Mouse (Mus musculus) B cell, adult 2 months (primary cell): ENCODE results near the gene Znrf3.
"Not testable (repeated sequence)": the region's sequence is repeated elsewhere in the genome, so short reads cannot be mapped to it uniquely, and the experiment has no call there.

Source experiments
- DNase-seq, 2 experiments: peaks; one replicate each; pipeline ENCODE4 v3.0.0; 2022

The Znrf3 gene

GRCm38 (mm10) chr11:5444599-5445451 is at the start of gene Znrf3:
Gene Znrf3 (minus strand): TSS chr11:5444847.
- peak; percentile 98 for DNase-seq

DNA sequence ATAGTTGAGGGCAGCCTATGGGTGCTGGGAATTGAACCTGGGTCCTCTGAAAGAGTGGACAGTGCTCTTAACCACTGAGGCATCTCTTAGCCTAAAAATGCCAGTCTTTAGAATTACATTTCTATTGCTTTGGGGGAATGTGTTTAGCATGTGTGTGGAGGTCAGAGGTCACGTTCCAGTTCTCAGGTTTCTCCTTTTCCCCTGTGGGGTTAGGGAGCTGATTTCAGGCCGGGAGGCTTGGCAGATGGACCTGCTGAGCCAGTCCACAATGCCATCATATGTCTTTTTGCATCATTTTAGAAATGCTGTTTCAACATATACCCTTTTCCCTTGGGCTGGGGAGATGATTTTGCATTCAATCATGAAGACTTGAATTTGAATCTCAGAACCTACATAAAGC is 49.2 kb upstream of the Znrf3 start:
- no peak for DNase-seq

DNA sequence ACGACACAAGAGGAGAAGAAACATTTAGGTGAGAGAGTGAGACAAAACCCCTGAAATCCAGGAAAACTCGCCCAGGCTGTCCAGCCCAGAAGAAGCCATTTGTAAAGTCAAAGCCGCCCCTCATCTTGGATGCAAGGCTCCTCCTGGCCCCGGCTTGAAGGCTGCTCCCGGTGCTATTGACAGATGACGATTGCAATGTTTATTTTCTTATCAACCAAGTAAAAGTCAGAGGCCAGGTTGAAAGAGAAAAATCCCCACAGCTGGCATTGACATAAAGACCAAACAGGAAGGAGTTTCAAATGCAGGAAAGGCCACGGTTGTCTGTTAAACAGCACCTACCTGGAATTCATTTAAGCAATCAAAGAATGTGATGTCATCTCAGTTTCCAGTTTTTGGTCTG is 47.3 kb upstream of the Znrf3 start:
- no peak for DNase-seq

GRCm38 (mm10) chr11:5490989-5491656 is 46.5 kb upstream of the Znrf3 start:
- no peak for DNase-seq

DNA sequence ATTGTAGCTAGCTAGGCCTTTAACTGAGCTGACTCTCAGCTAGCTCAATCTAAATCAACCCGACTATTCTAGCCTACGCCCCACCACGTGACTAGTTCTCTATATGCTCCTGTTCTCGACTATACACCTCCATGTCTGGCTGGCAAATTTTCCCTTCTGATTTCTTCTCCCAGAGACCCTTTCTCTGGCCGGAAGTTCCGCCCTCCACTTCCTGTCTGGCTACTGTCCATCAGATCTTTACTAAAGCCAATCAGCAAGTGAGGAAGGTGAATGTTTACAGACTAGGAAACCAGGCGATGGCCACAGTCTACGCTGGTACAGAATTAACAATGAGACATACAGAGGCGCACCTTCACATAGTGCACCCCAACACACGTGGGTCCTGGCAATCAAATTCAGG is 44.8 kb upstream of the Znrf3 start:
- DNase-seq, result not testable (repeated sequence)

DNA sequence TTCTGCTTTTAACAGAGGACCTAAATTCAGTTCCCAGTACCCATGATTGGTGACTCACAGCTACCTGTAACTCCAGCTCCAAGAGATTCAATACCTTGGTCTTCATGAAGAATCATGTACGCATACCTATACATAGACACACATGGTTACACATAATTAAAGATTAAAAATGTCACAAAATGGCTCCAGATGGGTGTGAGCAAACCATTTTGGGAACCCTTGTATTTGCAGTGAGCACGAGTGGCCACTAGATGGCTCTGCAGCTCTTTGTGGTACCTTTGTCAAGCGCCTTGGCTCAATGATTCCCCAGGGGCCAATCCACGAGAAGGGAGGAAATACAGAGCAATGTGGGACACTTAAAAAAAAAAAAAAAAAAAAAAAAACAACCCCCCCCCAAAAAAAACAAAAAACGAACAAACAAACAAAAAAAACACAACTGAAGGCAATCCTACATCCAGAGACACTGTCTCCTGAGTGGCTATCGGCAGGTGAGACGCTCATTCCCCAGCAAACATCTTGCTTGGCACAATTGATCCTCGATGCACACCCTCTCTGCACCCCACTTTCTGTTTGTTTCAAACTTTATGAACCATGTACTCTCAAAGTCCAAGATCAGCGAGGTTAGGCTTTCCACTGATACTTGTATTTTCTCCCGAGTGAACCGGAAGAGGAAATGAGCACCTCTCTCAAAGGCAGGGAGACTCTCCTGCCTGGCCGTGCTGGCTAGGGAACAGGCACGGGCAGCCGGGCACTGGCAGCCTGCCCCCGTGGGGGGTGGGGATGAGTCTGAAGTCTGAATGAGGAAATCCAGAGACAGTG is 40.8 kb upstream of the Znrf3 start:
- peak; percentile 83 to 84 for DNase-seq

- DNase-seq, result no peak
Measured at GRCm38 (mm10) chr11:5482581-5482980, 37.9 kb upstream of the Znrf3 start.

- no peak for DNase-seq
Measured at GRCm38 (mm10) chr11:5478831-5479230, 34.2 kb upstream of the Znrf3 start.

- DNase-seq, result no peak
Measured at GRCm38 (mm10) chr11:5478193-5478592, 33.5 kb upstream of the Znrf3 start.

DNA sequence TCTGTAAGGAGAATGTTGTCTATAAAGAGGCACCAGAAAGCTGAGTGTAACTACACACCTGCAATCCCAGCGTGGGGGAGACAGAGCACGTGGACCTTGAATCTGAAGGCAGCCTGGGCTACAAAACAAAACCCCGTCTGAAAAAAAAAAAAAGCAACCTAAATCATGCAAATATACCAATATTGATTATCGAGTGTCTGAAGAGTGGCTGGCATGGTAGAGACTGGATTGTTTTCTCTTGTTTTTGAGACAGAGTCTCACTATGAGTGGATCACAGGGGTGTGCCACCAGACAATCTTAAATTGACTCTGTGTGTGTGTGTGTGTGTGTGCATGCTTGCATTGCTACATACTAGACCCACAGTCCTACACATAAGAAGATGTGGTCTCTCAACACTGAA is 32.2 kb upstream of the Znrf3 start:
- DNase-seq, result no peak

GRCm38 (mm10) chr11:5475556-5476118 is 31.0 kb upstream of the Znrf3 start:
- DNase-seq, result not testable (repeated sequence)

- peak; percentile 72 to 78 for DNase-seq
Measured at GRCm38 (mm10) chr11:5474130-5474529, 29.5 kb upstream of the Znrf3 start.

GRCm38 (mm10) chr11:5470055-5470454 is 25.4 kb upstream of the Znrf3 start:
- DNase-seq, result no peak

GRCm38 (mm10) chr11:5469084-5469483 is 24.4 kb upstream of the Znrf3 start:
- DNase-seq, result peak; percentile 79 to 80

DNA sequence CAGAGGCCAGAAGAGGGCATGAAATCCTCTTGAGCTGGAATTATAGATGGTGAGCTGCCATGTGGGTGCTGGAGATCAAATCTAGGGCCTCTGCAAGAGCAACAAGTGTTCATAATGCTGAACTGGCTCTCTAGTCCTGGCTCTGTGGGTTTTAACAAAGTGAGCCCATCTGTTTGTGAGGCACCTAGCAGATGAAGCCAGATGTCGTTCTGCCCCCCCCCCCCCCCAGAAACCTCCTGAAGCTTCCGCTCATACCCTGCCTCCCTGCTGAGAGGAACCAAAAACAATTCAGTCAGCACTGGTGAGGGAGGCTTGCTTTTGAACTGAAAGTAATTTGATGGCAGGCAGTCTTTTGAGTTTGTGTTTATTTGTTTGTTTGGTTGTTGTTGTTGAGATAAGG is 23.8 kb upstream of the Znrf3 start:
- DNase-seq, result no peak

GRCm38 (mm10) chr11:5451923-5452322 is 7.3 kb upstream of the Znrf3 start:
- no peak for DNase-seq

GRCm38 (mm10) chr11:5451341-5451740 is 6.7 kb upstream of the Znrf3 start:
- DNase-seq, result peak; percentile 21 to 25

DNA sequence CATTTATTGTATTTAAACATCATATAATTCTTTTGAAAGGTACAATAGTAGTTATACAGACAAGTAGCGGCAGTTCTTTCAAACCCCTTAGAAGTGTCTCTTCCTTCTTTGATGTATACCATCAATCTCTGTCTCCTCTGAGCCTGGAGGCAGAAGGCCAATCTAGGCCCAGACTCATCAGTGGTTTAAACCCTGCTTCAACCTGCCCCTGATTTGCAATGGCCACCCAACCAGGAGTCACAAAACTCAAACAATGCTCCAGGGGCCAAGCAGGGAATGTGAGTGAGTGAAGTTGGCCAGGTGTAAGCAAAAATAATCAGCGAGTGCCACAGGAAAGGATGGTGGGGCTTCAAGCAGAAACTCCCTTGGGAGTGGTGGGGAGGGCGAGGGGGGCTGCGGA is 6.1 kb upstream of the Znrf3 start:
- no peak for DNase-seq

- no peak for DNase-seq
Measured at GRCm38 (mm10) chr11:5445452-5445953, 856 bp upstream of the Znrf3 start.

- DNase-seq, result peak; percentile 40 to 55
Measured at GRCm38 (mm10) chr11:5444234-5444598, 431 bp downstream of the Znrf3 start.

- DNase-seq, result peak; percentile 25 to 34
Measured at GRCm38 (mm10) chr11:5443511-5444233, 975 bp downstream of the Znrf3 start.

DNA sequence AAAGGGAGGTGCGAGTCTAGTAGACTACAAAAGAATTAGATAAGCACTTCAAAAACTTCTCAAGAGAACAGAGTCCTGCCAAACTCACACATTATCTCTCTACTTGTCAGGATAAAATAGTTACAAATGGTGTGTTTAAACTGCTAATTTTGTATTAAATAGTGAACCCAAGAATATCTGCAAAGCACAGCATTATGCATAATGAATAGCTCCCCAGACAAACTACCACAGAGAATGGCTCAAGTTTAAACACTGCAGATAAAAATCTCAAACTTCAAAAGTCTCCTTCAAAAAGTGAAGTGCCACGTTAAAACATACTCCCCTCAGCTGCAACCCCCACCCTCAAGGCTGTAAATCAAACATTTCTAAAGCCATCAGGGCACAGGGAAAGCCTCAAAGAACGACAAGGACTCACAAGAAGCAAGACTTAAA is 2.0 kb downstream of the Znrf3 start:
- DNase-seq, result no peak
